Mouse (Mus musculus): ENCODE measurements around the gene Plekhg1.
A peak's percentile ranks its signal among the peaks of the same experiment; 100 is the strongest.

The Plekhg1 gene

GRCm38 (mm10) chr10:3956471-3956870 is 216.3 kb downstream of the Plekhg1 start:
- no peak for DNase-seq (ENCODE audit: low read depth, low spot score)

GRCm38 (mm10) chr10:3958591-3958990 is 218.4 kb downstream of the Plekhg1 start:
- DNase-seq (ENCODE audit: low read depth, low spot score), result no peak

- DNase-seq (ENCODE audit: low read depth, low spot score), result no peak
Measured at GRCm38 (mm10) chr10:3969026-3969425, 228.9 kb downstream of the Plekhg1 start.

GRCm38 (mm10) chr10:3972237-3972636 is 232.1 kb downstream of the Plekhg1 start:
- no peak for DNase-seq (ENCODE audit: low read depth, low spot score)

GRCm38 (mm10) chr10:3972981-3973588 is 232.9 kb downstream of the Plekhg1 start, which contains the start of gene Mthfd1l:
Gene Mthfd1l, plus strand, starts transcription at chr10:3973118.
- DNase-seq (ENCODE audit: low read depth, low spot score), result peak; percentile 32

- peak; percentile 48 for DNase-seq (ENCODE audit: low read depth, low spot score)
Measured at GRCm38 (mm10) chr10:3973589-3974070, 233.5 kb downstream of the Plekhg1 start.

- DNase-seq (ENCODE audit: low read depth, low spot score), result no peak
Measured at GRCm38 (mm10) chr10:3974380-3974779, 234.2 kb downstream of the Plekhg1 start.

GRCm38 (mm10) chr10:3975898-3976622 is 235.9 kb downstream of the Plekhg1 start:
- DNase-seq (ENCODE audit: low read depth, low spot score), result no peak

- no peak for DNase-seq (ENCODE audit: low read depth, low spot score)
Measured at GRCm38 (mm10) chr10:3976623-3977010, 236.5 kb downstream of the Plekhg1 start.

GRCm38 (mm10) chr10:3978326-3978725 is 238.2 kb downstream of the Plekhg1 start:
- DNase-seq (ENCODE audit: low read depth, low spot score), result no peak

- DNase-seq (ENCODE audit: low read depth, low spot score), result no peak
Measured at GRCm38 (mm10) chr10:3978792-3979488, 238.8 kb downstream of the Plekhg1 start.

- DNase-seq (ENCODE audit: low read depth, low spot score), result no peak
Measured at GRCm38 (mm10) chr10:3980231-3980630, 240.1 kb downstream of the Plekhg1 start.

GRCm38 (mm10) chr10:3990295-3990883 is 250.2 kb downstream of the Plekhg1 start:
- DNase-seq (ENCODE audit: low read depth, low spot score), result no peak

- DNase-seq (ENCODE audit: low read depth, low spot score), result no peak
Measured at GRCm38 (mm10) chr10:3993365-3994102, 253.4 kb downstream of the Plekhg1 start.

- DNase-seq (ENCODE audit: low read depth, low spot score), result no peak
Measured at GRCm38 (mm10) chr10:3995277-3995676, 255.1 kb downstream of the Plekhg1 start.

GRCm38 (mm10) chr10:3996170-3996876 is 256.2 kb downstream of the Plekhg1 start:
- DNase-seq (ENCODE audit: low read depth, low spot score), result peak; percentile 48

GRCm38 (mm10) chr10:3997851-3998426 is 257.8 kb downstream of the Plekhg1 start:
- no peak for DNase-seq (ENCODE audit: low read depth, low spot score)

GRCm38 (mm10) chr10:4002711-4003110 is 262.5 kb downstream of the Plekhg1 start:
- no peak for DNase-seq (ENCODE audit: low read depth, low spot score)

- no peak for DNase-seq (ENCODE audit: low read depth, low spot score)
Measured at GRCm38 (mm10) chr10:4005191-4005590, 265.0 kb downstream of the Plekhg1 start.

GRCm38 (mm10) chr10:4006296-4007015 is 266.3 kb downstream of the Plekhg1 start:
- no peak for DNase-seq (ENCODE audit: low read depth, low spot score)

Measured in retina, adult 2 months (tissue).